Mouse (Mus musculus): ENCODE data around the gene Fam170b. TPM values are rescaled to one million over a fixed set of nuclear protein-coding genes. Genes with fewer than 3 reads are reported as not detected.

Gene Fam170b
- polyA plus RNA-seq, 1 experiment from 2014 or later, result 0.08 TPM

DNA sequence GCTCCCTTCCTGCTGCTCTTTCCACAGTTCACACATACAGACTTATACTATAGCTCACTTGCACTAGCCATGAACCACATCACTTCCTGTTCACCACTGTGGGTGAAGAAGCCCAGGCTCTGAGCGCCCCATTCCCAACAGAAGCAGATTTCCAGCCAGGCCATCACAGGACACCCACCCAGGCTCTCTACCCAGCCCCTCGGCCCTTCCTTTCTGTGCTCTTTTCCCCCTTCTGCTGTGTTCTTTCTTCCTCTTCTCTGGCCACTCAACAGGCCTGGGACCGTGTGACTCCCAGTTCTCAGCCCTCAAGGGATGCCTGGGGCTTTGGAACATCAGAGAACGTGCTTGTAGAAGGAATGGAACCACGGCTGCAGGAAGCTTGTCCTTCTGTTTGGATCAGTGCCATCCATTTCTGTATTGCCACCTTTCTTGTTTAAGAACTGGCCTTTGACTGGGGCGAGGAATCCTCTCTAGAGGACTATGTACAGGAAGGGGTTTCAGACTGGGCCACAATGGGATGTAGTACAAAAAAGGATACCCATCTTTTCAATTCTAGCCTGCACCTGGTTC is 25.3 kb downstream of the Fam170b start:
- WGBS, result 41% methylated on average over 6 of the region's 6 CpGs
- Histone ChIP-seq H3K4me3 (ENCODE audit: low read depth, low read length) (no peak overlapping the region), H3K36me3 (ENCODE audit: insufficient read depth, low read length) (no peaks in the 10 kb centered on the region), H3K9me3 (ENCODE audit: low read length) (no peaks in the 10 kb centered on the region), H3K4me2 (replicated peaks; ENCODE audit: low read depth, low read length) (0 out of 2 replicates have a peak overlapping the region, but pooled peaks have one; percentile 5), H3K27ac (ENCODE audit: low read length) (peak overlapping the region; percentile 26; the same call in 1 of the 2 replicates), H3K27me3 (replicated peaks; ENCODE audit: insufficient read depth, low read length) (no peaks in the 10 kb centered on the region), H3K9ac (replicated peaks; ENCODE audit: low read depth) (no peak overlapping the region), H3K4me1 (ENCODE audit: insufficient read depth, low read depth, low read length) (no peaks in the 10 kb centered on the region; the same call in 1 of the 2 replicates)
- no peak for ATAC-seq
- TF ChIP-seq CTCF (IDR thresholded peaks at IDR 0.05), result no peak
- TF ChIP-seq EP300 (IDR thresholded peaks at IDR 0.05), result no peak
- DNase-seq (ENCODE audit: low spot score), result no peak

DNA sequence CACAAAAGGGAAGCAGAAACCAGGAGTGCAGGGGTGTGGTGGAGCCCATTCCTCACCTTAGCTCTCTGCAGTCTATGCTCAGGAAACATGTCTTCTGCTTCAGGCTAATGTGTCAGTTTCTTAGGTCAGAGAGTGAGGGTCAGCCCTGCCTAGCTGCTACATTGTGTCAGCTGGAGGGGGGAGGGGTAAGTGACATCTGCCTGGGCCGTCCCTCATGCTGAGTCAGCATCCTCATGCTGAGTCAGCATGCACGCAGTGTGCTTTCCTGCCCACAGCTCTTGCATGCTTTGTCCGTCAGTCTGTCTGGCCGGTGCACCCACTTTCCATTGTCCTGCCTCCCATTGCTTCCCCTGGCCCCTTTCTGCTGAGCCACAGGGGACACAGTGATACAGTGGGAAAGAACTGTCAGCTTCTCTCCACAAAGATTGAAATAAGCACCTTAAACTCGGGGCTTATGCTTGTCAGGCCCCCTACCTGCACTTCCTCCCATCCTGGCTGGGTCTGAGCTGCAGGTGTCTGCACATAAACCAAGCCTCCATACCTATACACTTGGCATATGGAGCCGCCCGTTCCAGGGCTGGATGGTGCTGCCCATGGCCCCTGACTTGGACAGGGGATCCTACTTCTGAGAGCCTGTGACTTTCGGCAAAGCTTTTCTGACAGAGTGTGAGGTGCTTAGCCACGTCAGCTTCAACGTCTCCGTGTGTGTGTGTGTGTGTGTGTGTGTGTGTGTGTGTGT is 26.2 kb downstream of the Fam170b start:
- H3K27ac ChIP-seq (ENCODE audit: low read length), result 0 out of 2 replicates have a peak overlapping the region, but pooled peaks have one; percentile 11
- H3K4me2 ChIP-seq (replicated peaks; ENCODE audit: low read depth, low read length), result no peak overlapping the region
- peaks cover 4% of the 10 kb centered on the region for H3K4me1 ChIP-seq (ENCODE audit: insufficient read depth, low read depth, low read length)
- H3K36me3 ChIP-seq (ENCODE audit: insufficient read depth, low read length), result no peaks in the 10 kb centered on the region
- TF ChIP-seq EP300 (IDR thresholded peaks at IDR 0.05), result no peak
- no peak for TF ChIP-seq CTCF (IDR thresholded peaks at IDR 0.05)
- no peak overlapping the region for H3K9ac ChIP-seq (replicated peaks; ENCODE audit: low read depth)
- ATAC-seq (no peak), DNase-seq (ENCODE audit: low spot score) (peak; percentile 25)
- no peaks in the 10 kb centered on the region for H3K9me3 ChIP-seq (ENCODE audit: low read length)
- 38% methylated on average over 11 of the region's 11 CpGs for WGBS
- H3K4me3 ChIP-seq (ENCODE audit: low read depth, low read length), result no peak overlapping the region
- no peaks in the 10 kb centered on the region for H3K27me3 ChIP-seq (replicated peaks; ENCODE audit: insufficient read depth, low read length)

DNA sequence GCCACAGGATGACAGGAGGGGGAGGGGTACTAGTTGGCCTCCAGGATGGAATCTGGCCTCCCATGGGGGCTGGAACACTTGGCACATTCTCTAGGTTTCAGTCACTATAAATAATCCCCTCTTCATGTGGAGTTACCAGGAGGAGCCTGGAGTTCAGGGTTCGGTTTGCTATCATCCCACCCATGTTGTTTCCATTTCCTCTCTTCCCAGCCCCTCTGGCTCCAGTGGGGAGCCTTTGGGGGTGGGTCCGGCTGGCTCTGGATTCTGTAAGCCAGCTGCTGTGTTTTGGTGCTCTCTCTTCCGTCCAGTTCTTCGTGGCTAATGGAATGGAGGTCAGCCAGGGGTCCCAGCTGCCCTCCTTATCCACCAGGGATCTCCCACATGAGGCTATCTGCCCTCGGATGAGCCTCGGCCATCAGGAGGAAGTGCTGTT is 27.4 kb downstream of the Fam170b start:
- peak; percentile 75 for ATAC-seq
- Histone ChIP-seq H3K27ac (ENCODE audit: low read length) (peak overlapping the region; percentile 68), H3K36me3 (ENCODE audit: insufficient read depth, low read length) (no peaks in the 10 kb centered on the region), H3K4me2 (replicated peaks; ENCODE audit: low read depth, low read length) (no peak overlapping the region), H3K9me3 (ENCODE audit: low read length) (no peaks in the 10 kb centered on the region), H3K4me1 (ENCODE audit: insufficient read depth, low read depth, low read length) (peaks cover 4% of the 10 kb centered on the region), H3K4me3 (ENCODE audit: low read depth, low read length) (no peak overlapping the region), H3K9ac (replicated peaks; ENCODE audit: low read depth) (no peak overlapping the region), H3K27me3 (replicated peaks; ENCODE audit: insufficient read depth, low read length) (no peaks in the 10 kb centered on the region)
- peak; percentile 82 for DNase-seq (ENCODE audit: low spot score)
- TF ChIP-seq CTCF (IDR thresholded peaks at IDR 0.05) (no peak), EP300 (IDR thresholded peaks at IDR 0.05) (no peak)
- 17% methylated on average over 6 of the region's 6 CpGs for WGBS

DNA sequence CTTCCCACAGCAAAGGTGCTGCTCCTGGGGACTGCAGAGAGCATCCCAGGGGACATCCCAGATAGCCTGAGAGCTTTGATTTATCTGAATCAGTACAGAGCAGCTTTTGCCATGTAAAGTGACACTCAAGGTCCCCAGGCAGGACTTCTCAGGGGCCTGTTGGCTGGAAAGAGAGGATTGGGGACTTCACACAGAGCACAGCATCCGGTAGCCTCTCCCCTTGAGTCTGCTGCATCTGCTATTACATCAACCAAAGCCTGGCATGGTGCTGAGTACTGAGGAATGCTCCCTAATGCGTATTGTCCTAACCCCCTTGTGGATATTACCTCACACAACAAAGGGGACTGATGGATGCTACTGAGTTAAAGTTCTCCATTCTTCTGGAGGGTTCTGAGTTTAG is 27.9 kb downstream of the Fam170b start:
- Histone ChIP-seq H3K4me2 (replicated peaks; ENCODE audit: low read depth, low read length) (no peak overlapping the region), H3K27ac (ENCODE audit: low read length) (peak overlapping the region; percentile 68), H3K9me3 (ENCODE audit: low read length) (no peaks in the 10 kb centered on the region), H3K9ac (replicated peaks; ENCODE audit: low read depth) (no peak overlapping the region), H3K27me3 (replicated peaks; ENCODE audit: insufficient read depth, low read length) (no peaks in the 10 kb centered on the region), H3K36me3 (ENCODE audit: insufficient read depth, low read length) (no peaks in the 10 kb centered on the region), H3K4me3 (ENCODE audit: low read depth, low read length) (no peak overlapping the region), H3K4me1 (ENCODE audit: insufficient read depth, low read depth, low read length) (peaks cover 4% of the 10 kb centered on the region)
- WGBS, result 31% methylated on average over 2 of the region's 2 CpGs
- peak; percentile 40 for DNase-seq (ENCODE audit: low spot score)
- 0 out of 2 replicates have a peak, but pooled peaks have one; percentile 18 for ATAC-seq
- TF ChIP-seq EP300 (IDR thresholded peaks at IDR 0.05) (no peak), CTCF (IDR thresholded peaks at IDR 0.05) (no peak)

DNA sequence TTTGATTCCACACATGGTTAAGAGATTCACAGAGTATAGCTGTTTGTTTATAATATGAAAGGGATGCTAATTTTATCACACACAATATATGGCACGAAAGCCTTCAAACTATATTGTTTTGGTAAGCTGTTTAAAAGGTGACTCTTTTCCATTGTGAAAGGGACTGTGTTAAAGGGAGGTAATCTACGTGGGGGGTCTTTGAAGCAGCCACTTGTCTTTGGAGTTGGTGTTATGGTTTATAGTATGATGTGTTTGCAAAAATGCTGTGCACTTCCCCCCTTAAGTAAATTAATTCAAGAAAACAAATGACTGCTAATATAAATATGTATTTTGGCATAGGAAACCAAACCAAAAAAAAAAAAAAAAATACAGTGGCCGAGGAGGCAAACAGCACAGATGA is 31.6 kb downstream of the Fam170b start:
- H3K36me3 ChIP-seq (ENCODE audit: insufficient read depth, low read length), result no peaks in the 10 kb centered on the region
- 51% methylated on average over 3 of the region's 3 CpGs for WGBS
- TF ChIP-seq EP300 (IDR thresholded peaks at IDR 0.05), result no peak
- TF ChIP-seq CTCF (IDR thresholded peaks at IDR 0.05), result no peak
- H3K9ac ChIP-seq (replicated peaks; ENCODE audit: low read depth), result no peak overlapping the region
- DNase-seq (ENCODE audit: low spot score) (no peak), ATAC-seq (no peak)
- H3K4me3 ChIP-seq (ENCODE audit: low read depth, low read length), result no peak overlapping the region
- H3K4me2 ChIP-seq (replicated peaks; ENCODE audit: low read depth, low read length), result no peak overlapping the region
- no peaks in the 10 kb centered on the region for H3K27me3 ChIP-seq (replicated peaks; ENCODE audit: insufficient read depth, low read length)
- no peaks in the 10 kb centered on the region for H3K9me3 ChIP-seq (ENCODE audit: low read length)
- H3K27ac ChIP-seq (ENCODE audit: low read length), result no peak overlapping the region
- peaks cover 4% of the 10 kb centered on the region for H3K4me1 ChIP-seq (ENCODE audit: insufficient read depth, low read depth, low read length)

DNA sequence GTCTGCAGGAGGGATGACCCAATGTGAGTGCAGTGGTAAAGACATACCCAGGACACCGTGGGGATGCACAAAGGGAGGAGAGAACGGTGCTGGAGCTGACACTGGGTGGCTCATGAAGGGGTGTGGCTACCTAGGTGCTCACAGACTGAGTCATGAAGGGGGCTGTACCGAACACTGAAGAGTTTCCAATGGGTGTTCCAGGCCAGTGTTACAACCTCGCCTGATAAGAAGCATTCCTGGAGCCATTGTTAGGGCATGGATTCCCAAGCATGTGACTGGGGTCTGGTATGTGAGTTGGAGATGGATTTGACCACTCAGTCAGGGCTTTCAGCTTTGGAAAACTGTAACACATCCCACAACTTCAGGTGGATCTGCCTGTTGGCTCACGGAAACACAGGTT is 38.2 kb downstream of the Fam170b start:
- H3K27ac ChIP-seq (ENCODE audit: low read length), result no peak overlapping the region
- no peak for ATAC-seq

More for the DNA sequence above, 38.2 kb downstream of the Fam170b start:
- H3K9ac ChIP-seq (replicated peaks; ENCODE audit: low read depth), result no peak overlapping the region
- H3K36me3 ChIP-seq (ENCODE audit: insufficient read depth, low read length), result no peaks in the 10 kb centered on the region
- TF ChIP-seq EP300 (IDR thresholded peaks at IDR 0.05) (no peak), CTCF (IDR thresholded peaks at IDR 0.05) (no peak)
- H3K4me3 ChIP-seq (ENCODE audit: low read depth, low read length), result no peak overlapping the region
- DNase-seq (ENCODE audit: low spot score), result no peak
- no peaks in the 10 kb centered on the region for H3K4me1 ChIP-seq (ENCODE audit: insufficient read depth, low read depth, low read length)
- WGBS, result 74% methylated on average over 5 of the region's 5 CpGs
- no peaks in the 10 kb centered on the region for H3K27me3 ChIP-seq (replicated peaks; ENCODE audit: insufficient read depth, low read length)
- H3K4me2 ChIP-seq (replicated peaks; ENCODE audit: low read depth, low read length), result no peak overlapping the region
- no peaks in the 10 kb centered on the region for H3K9me3 ChIP-seq (ENCODE audit: low read length)
